Mouse (Mus musculus) heart, adult 2 months (tissue): ENCODE data around the gene 4932414N04Rik. TPM values are rescaled to one million over a fixed set of nuclear protein-coding genes. Genes with fewer than 3 reads are reported as not detected.
"Not testable (repeated sequence)": the region's sequence is repeated elsewhere in the genome, so short reads cannot be mapped to it uniquely, and the experiment has no call there.

Source experiments
- DNase-seq, 2 experiments: peaks; one replicate each; pipeline ENCODE4 v3.0.0; 2021
- H3K27ac ChIP-seq: fragments of 200-600 bp; 2 replicates; pipeline ENCODE4 v1.8.1; 2022
- H3K27me3 ChIP-seq: fragments of 200-500 bp; 2 replicates; pipeline ENCODE4 v1.6.1; 2012; ENCODE audit warnings: mild to moderate bottlenecking, low read length, inconsistent platforms, mixed read lengths; ENCODE audit not compliant: control insufficient read depth, insufficient read depth
- H3K36me3 ChIP-seq: fragments of 200-500 bp; 2 replicates; pipeline ENCODE4 v1.6.1; 2012; ENCODE audit warnings: low read length, inconsistent platforms; ENCODE audit not compliant: control insufficient read depth, insufficient read depth
- H3K4me1 ChIP-seq: fragments of 200-500 bp; 2 replicates; pipeline ENCODE4 v1.6.1; 2011; ENCODE audit warnings: low read length; ENCODE audit not compliant: control insufficient read depth, insufficient read depth
- H3K4me3 ChIP-seq: fragments of 200-600 bp; 2 replicates; pipeline ENCODE4 v1.8.1; 2022
- H3K79me2 ChIP-seq: fragments of 200-500 bp; replicated peaks from 2 replicates; pipeline ENCODE4 v1.6.1; 2012; ENCODE audit warnings: mild to moderate bottlenecking, inconsistent platforms, low read length, moderate library complexity, mixed read lengths; ENCODE audit not compliant: control insufficient read depth, insufficient read depth
- H3K9ac ChIP-seq: fragments of 200-500 bp; 2 replicates; pipeline ENCODE4 v1.6.1; 2012; ENCODE audit warnings: low read depth, mild to moderate bottlenecking, control low read depth, inconsistent platforms, low read length, mixed read lengths
- CTCF ChIP-seq: fragments of 200-600 bp; IDR thresholded peaks from 2 replicates; pipeline ENCODE4 v1.8.1; 2022; ENCODE audit warnings: antibody characterized with exemption, mild to moderate bottlenecking, moderate library complexity
- EP300 ChIP-seq: fragments of 200-500 bp; IDR thresholded peaks from 2 replicates; pipeline ENCODE4 v1.6.1; 2011; ENCODE audit warnings: low read depth, low read length, control low read depth; ENCODE audit not compliant: insufficient read depth
- POLR2A ChIP-seq: fragments of 200-500 bp; IDR thresholded peaks from 2 replicates; pipeline ENCODE4 v1.6.1; 2011; ENCODE audit warnings: mild to moderate bottlenecking, low read depth, low read length, control low read depth; ENCODE audit not compliant: insufficient read depth
- WGBS: fragments of 180-500 bp; shearing (Covaris S2); methylation state at CpG from one replicate; pipeline ENCODE4 v1.1.7; 2018; 5-methylcytosine and 5-hydroxymethylcytosine counted together
- intact Hi-C: fragments of 180-260 bp; cut with DNase I; formaldehyde crosslinking; loops from one replicate; pipeline ENCODE4 v1.15.1; 2025
- long read RNA-seq: library from polyadenylated mRNA; stranded (forward); transcript quantifications from one replicate; pipeline ENCODE4 v2.0.0, GENCODE M21; 2021
- polyA plus RNA-seq: library from polyadenylated mRNA; depleted of rRNA; stranded (reverse); fragments of >200 nt; gene quantifications from 2 replicates; pipeline ENCODE4 v1.2.3, GENCODE M21; 2012; rRNA removed
- total RNA-seq, 2 experiments: library from RNA; stranded (reverse); gene quantifications; 2 replicates each; pipeline ENCODE4 v1.2.3; 2021

Gene 4932414N04Rik
- total RNA-seq (not detected), polyA plus RNA-seq (0.02 TPM in 1 of 2 replicates, not detected in the other)
- long read RNA-seq = 0 reads

DNA sequence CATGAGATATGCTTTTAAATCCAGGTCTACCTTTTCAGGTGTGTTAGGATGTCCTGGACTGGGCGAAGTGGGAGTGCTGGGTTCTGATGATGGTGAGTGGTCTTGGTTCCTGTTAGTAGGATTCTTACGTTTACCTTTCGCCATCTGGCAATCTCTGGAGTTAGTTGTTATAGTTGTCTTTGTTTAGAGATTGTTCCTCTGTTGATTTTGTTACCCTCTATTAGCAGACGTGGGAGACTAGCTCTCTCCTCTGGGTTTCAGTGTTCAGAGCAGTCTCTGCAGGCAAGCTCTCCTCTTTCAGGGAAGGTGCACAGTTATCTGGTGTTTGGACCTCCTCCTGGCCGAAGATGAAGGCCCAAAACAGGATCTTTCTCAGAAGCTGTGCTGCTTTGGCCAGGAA, at the start of gene 4932414N04Rik:
TSS of gene 4932414N04Rik (plus strand) at position 301 of the 400 bp plus-strand sequence.
- H3K27ac ChIP-seq, H3K27me3 ChIP-seq, DNase-seq, H3K4me1 ChIP-seq, H3K9ac ChIP-seq, H3K36me3 ChIP-seq, H3K4me3 ChIP-seq, H3K79me2 ChIP-seq: not testable (repeated sequence)
- WGBS = 65% methylated on average over 2 of the region's 5 CpGs
- intact Hi-C loops = loop anchor here (10.0 kb wide), 1 partner anchor 291 kb away; no protein-coding TSS in a partner anchor

DNA sequence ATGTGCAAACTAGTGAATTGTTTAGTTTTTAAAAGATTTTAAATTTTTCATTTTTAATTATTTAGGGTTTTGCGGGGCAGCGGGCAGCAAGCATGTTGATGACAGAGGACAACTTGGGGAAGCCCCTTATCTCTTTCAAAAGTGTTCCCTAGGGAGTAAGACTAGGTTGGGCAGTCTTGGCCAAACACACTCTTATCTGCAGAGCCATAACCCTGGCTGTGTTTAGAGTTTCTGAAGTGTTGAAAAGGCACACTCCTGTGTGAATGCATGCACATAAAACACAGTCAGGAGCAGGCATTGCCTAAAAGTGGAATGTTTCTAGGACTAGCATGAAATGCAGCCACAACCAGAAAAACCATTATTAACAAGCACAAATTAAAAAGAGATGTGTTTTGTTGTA, 75.9 kb downstream of the 4932414N04Rik start:
- Histone ChIP-seq H3K27ac (no peak overlapping the region), H3K79me2 (no peaks in the 10 kb centered on the region), H3K27me3 (no peaks in the 10 kb centered on the region), H3K4me3 (no peak overlapping the region), H3K4me1 (no peaks in the 10 kb centered on the region), H3K9ac (no peak overlapping the region), H3K36me3 (no peaks in the 10 kb centered on the region)
- 19% methylated on average over 2 of the region's 2 CpGs for WGBS
- TF ChIP-seq EP300 = no peak
- no peak for TF ChIP-seq POLR2A
- TF ChIP-seq CTCF = no peak
- intact Hi-C loops = no loop called here
- DNase-seq = no peak

DNA sequence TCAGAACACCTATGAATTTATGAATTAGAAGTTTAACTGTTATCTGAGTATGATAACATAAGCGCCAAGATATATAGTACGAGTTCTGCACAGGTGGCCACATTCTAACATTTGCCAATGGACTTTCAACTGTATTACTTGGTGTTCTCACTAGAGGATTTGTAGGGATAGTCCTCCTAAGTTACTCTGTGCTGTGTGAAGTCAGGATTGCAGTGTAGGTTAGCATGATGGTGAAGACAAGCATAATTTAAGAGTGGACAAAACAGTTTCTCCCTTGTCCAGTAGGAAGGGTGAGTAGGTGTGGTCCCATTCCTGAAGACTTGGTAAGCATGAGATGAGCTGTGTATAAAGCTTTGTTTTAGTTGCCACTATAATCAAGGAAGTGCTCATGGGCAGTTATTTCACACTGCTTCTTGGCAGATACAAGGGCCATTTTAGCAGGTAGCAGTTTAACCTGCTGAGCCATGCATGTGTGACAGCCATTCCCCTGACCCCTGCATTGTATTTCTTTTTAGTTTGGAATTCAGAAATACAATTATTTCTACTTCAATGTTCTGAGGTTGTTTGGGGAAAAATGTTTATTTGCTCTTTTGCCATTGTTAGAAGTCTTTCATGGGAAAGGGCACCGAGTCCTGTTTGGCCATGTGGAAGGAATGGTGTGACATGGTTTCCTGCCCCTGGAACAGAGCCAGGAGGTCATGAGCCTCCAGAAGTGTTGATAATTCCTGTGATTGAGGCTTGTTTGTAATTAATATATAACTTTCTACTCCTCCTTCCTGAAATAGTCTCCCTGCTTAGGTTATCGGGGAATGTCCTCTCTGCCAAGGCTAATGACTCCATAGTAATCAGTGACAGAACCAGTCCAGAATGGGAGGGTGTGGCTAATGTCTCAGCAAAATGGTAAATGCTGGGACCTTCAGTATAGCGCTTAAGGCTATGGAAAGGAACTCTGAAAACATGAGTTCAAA, 83.8 kb downstream of the 4932414N04Rik start:
- Histone ChIP-seq H3K4me3 (no peak overlapping the region), H3K27ac (no peak overlapping the region), H3K79me2 (no peaks in the 10 kb centered on the region), H3K4me1 (no peaks in the 10 kb centered on the region), H3K9ac (no peak overlapping the region), H3K36me3 (no peaks in the 10 kb centered on the region), H3K27me3 (no peaks in the 10 kb centered on the region)
- intact Hi-C loops = no loop called here
- WGBS = 66% methylated on average over 5 of the region's 5 CpGs
- no peak for DNase-seq
- TF ChIP-seq CTCF (no peak), EP300 (no peak), POLR2A (no peak)

DNA sequence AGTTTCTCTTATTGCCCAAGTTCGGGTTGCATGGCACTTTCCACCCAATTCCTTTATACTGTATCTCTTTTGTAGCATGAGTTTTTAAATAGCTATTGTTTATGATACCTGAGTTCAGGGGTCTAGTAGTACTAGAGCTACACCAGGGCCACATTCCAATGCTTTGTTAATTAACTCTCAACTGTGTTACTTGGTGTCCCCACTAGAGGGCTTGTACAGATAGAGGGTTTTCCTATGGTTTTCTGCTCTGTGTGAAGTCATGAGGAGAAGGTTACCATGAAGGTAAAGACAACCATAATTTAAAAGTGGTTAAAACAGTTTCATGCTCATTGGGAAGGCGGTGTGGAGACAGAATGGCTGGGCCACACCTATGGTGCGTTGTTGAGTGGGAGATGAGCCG, 88.3 kb downstream of the 4932414N04Rik start:
- no peak for DNase-seq
- intact Hi-C loops = no loop called here
- 88% methylated on average over 4 of the region's 4 CpGs for WGBS

GRCm38 (mm10) chr2:68756179-68756578, 99.9 kb downstream of the 4932414N04Rik start:
- Histone ChIP-seq H3K4me1 (no peaks in the 10 kb centered on the region), H3K36me3 (no peaks in the 10 kb centered on the region), H3K27ac (no peak overlapping the region), H3K9ac (no peak overlapping the region), H3K4me3 (no peak overlapping the region), H3K27me3 (no peaks in the 10 kb centered on the region), H3K79me2 (no peaks in the 10 kb centered on the region)
- intact Hi-C loops = loop anchor here (2.0 to 5.0 kb wide), 2 partner anchors 193 to 394 kb away; no protein-coding TSS in a partner anchor
- WGBS = 75% methylated on average over 4 of the region's 4 CpGs
- DNase-seq = no peak
- TF ChIP-seq CTCF (no peak), EP300 (no peak), POLR2A (no peak)

More for the DNA sequence above, 88.3 kb downstream of the 4932414N04Rik start:
- Histone ChIP-seq H3K9ac (no peak overlapping the region), H3K4me1 (no peaks in the 10 kb centered on the region), H3K36me3 (no peaks in the 10 kb centered on the region), H3K79me2 (no peaks in the 10 kb centered on the region), H3K27ac (no peak overlapping the region), H3K4me3 (no peak overlapping the region), H3K27me3 (no peaks in the 10 kb centered on the region)
- no peak for TF ChIP-seq EP300
- TF ChIP-seq CTCF = peak; percentile 55

DNA sequence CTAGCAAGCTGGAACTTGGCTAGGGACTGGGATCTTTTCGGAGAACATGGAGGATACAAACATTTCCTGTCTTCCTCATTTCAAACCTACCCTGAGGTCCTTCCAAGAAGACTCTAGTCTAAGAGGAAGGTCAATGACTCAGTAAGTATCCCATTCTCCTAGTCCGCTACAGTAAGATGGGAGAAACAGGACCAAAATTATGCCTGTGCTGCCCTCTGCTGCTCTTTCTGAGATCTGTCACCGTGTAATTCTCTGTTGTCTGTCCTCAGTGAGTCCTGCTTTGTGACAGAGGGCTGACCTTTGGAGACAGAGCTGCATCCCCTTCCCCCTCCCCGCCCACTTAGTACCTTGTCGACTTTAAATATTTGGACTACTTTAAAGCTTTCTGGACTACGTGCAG, 100.5 kb downstream of the 4932414N04Rik start:
- H3K36me3 ChIP-seq = no peaks in the 10 kb centered on the region
- 18% methylated on average over 6 of the region's 6 CpGs for WGBS
- no peak overlapping the region for H3K27ac ChIP-seq
- H3K4me1 ChIP-seq = no peaks in the 10 kb centered on the region
- no peak overlapping the region for H3K4me3 ChIP-seq
- intact Hi-C loops = loop anchor here (2.0 to 5.0 kb wide), 2 partner anchors 194 to 394 kb away; no protein-coding TSS in a partner anchor
- H3K27me3 ChIP-seq = no peaks in the 10 kb centered on the region
- H3K79me2 ChIP-seq = no peaks in the 10 kb centered on the region
- H3K9ac ChIP-seq = no peak overlapping the region
- TF ChIP-seq CTCF = peak; percentile 72
- TF ChIP-seq POLR2A = no peak
- peak; percentile 9 to 25 for DNase-seq
